Mouse (Mus musculus) olfactory bulb, adult 2 months (tissue): ENCODE measurements at regions not wholly inside any gene's neighbourhood (a gene's known extent, or its start where the extent isn't known, plus 50 kb on each side); places are given as distances from the start of the nearest gene placed in this dataset.

ENCODE experiments used
- CTCF ChIP-seq: fragments of 200-500 bp; IDR thresholded peaks from 2 replicates; pipeline ENCODE4 v1.5.1; 2012; ENCODE audit warnings: low read depth, mild to moderate bottlenecking, low read length, moderate library complexity; ENCODE audit not compliant: insufficient read depth
- POLR2A ChIP-seq: fragments of 200-500 bp; IDR thresholded peaks from 2 replicates; pipeline ENCODE4 v1.6.1; 2012; ENCODE audit warnings: mild to moderate bottlenecking, low read depth, low read length, moderate library complexity; ENCODE audit not compliant: insufficient read depth

DNA sequence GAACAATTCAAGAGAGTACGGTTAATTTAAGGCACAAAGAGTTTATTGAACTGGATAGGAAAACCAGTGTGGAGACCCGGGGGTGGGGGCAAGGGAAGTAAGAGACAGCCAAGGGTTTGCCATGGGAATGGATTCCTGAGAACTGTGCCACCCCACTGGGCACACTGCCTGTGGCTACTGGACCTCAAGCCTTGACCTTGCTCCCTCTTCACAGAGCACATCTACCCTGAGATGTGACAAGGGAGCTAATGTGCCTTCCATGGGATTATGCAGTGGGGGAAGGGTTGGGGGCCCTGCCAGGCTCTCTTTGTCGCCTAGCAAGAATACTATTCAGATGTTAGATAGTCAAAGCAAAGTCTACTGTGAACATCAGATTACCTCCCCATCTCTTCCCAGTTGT is 294.2 kb upstream of the Stt3b start:
- TF ChIP-seq CTCF (no peak), POLR2A (no peak)
